Mouse (Mus musculus): ENCODE data around the gene Hacd4.
A peak's percentile ranks its signal among the peaks of the same experiment; 100 is the strongest.
"Not testable (repeated sequence)": the region's sequence is repeated elsewhere in the genome, so short reads cannot be mapped to it uniquely, and the experiment has no call there.

The Hacd4 gene

GRCm38 (mm10) chr4:88432412-88433024, 6.2 kb downstream of the Hacd4 start:
- no peak for DNase-seq (ENCODE audit: low spot score)

DNA sequence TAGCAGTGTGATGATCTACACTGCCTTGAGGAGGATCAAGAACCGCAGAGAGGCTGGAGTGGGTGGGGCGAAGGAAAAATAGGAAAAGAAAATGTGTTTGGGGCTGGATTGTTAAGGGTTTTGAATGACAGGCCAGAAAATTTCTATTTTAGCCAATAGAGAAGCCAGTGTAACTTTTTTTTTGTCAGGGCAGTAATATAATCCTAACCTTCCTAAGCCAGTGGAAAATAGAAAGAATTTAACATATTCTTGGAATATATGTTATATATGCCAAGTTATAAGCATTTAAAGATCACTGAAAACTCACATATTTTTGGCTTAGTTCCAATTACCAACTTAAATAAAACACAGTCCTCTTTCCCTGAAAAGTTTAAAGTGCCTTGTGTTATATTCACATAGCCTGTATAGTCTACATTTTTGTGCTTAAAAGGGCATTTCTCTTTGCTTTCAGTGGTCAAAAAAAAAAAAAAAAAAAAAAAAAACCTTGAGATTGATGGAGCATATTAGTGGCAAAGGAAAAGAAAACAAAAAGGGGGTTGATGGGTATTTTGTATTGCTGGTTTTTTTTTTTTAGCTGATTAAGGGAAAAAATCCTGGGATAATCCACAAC, 11.0 kb downstream of the Hacd4 start:
- no peak for DNase-seq (ENCODE audit: low spot score)

GRCm38 (mm10) chr4:88424563-88424962, 14.2 kb downstream of the Hacd4 start:
- no peak for DNase-seq (ENCODE audit: low spot score)

GRCm38 (mm10) chr4:88419378-88419777, 19.4 kb downstream of the Hacd4 start:
- DNase-seq (ENCODE audit: low spot score): no peak

DNA sequence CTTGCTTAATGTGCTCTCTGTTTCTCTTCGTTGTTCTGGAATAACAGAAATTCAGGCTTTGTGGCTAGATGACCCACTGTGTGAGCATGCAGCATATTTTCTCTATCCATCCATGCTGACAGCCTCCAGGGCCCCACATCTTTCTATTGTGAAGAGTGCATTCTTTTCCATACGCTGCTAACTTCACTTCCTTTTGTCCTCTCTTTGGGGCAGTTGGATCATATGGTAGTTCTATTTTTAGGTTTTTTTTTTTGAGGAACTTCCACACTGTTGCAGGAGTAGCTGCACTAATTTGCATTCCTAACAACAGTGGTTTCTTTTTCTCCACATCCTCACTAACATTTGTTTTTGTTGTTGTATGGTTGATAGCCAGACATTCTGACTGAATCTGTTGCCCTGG, 23.7 kb downstream of the Hacd4 start:
- no peak for DNase-seq (ENCODE audit: low spot score)

- no peak for DNase-seq (ENCODE audit: low spot score)
Measured at GRCm38 (mm10) chr4:88412331-88412730, 26.4 kb downstream of the Hacd4 start.

GRCm38 (mm10) chr4:88409279-88409678, 29.4 kb downstream of the Hacd4 start:
- DNase-seq (ENCODE audit: low spot score): no peak

- DNase-seq (ENCODE audit: low spot score): peak; percentile 27
Measured at GRCm38 (mm10) chr4:88406887-88407696, 31.6 kb downstream of the Hacd4 start.

DNA sequence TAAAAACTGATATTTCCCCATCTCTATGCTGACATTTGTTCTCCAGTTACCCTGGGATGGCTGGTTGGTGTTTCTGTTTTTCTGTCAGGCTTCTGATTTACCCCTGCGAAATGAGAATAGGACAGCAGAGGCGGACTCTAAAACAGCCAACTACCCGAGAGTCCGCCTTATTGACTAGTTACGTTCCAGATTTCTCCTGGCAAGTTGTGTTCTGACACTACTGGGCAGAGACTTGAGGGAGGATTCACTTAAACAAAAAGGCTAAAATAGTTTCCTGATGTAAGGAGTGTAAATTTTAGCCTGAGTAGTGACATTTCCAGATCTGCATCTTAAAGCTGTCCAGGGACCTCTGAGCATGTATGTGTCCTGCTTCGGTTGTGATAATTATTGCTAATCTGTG, 35.8 kb downstream of the Hacd4 start:
- no peak for DNase-seq (ENCODE audit: low spot score)

DNA sequence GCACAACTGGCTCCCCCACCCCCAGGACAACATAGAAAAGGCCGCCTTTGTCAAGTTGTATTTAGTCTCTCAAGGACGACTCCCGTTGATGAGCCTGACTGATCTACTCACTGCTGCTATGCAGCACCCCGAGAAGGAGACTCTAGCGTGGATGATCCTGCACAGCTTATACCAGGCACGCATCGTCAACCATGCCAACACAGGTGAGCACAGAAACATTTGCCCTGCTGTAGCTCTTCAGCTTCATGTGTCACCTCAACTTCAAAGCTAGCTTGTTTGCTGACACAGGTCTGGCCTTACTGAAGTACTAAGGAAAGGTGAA, 37.8 kb downstream of the Hacd4 start:
- no peak for DNase-seq (ENCODE audit: low spot score)

GRCm38 (mm10) chr4:88400302-88400991, 38.3 kb downstream of the Hacd4 start:
- DNase-seq (ENCODE audit: low spot score): no peak

DNA sequence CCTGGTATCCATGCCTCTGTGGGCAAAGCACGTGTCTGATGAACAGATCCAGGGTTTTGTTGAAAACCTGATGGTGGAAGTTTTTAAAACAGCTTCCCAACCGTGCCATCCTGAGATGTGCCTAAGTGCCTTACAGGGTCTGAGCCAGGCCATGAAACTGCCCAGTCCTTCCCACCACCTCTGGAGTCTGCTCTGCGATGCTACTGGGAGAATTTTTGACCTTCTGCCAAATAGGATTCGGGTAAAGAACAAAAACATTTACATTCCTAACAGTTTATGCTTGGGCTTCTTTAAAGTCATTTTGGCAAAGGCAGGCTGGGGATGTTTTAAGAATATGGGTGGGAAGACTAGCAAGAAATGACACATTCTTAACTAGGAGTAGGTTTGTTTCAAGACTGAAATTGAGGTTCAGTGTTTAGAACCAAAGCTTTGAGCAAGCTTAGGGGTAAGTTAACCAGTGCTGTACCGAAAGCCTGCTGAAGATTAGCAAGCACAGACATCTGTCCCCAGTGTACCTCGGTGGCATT, 41.7 kb downstream of the Hacd4 start:
- DNase-seq (ENCODE audit: low spot score): no peak

DNA sequence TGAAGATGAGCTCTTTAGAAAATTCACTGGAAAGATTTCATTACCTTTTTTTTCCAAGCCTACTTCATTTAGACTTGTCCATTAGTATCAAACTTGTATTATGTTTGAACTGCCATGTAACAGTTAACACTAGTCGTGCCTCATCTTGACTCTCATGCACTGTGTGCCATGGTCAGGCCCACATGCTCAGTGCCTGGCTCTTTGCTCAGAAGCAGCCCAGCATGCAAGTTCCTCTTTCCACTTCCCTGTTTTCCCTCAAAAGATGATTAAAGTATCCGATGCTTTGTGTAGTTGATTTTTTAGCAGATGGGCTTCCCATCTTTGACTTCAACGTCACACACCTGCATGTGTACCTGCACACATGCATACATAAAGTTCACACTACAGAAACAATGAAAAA, 43.0 kb downstream of the Hacd4 start:
- no peak for DNase-seq (ENCODE audit: low spot score)

GRCm38 (mm10) chr4:88390596-88390995, 48.1 kb downstream of the Hacd4 start:
- DNase-seq (ENCODE audit: low spot score): not testable (repeated sequence)

GRCm38 (mm10) chr4:88390036-88390435, 48.7 kb downstream of the Hacd4 start:
- DNase-seq (ENCODE audit: low spot score): no peak

DNA sequence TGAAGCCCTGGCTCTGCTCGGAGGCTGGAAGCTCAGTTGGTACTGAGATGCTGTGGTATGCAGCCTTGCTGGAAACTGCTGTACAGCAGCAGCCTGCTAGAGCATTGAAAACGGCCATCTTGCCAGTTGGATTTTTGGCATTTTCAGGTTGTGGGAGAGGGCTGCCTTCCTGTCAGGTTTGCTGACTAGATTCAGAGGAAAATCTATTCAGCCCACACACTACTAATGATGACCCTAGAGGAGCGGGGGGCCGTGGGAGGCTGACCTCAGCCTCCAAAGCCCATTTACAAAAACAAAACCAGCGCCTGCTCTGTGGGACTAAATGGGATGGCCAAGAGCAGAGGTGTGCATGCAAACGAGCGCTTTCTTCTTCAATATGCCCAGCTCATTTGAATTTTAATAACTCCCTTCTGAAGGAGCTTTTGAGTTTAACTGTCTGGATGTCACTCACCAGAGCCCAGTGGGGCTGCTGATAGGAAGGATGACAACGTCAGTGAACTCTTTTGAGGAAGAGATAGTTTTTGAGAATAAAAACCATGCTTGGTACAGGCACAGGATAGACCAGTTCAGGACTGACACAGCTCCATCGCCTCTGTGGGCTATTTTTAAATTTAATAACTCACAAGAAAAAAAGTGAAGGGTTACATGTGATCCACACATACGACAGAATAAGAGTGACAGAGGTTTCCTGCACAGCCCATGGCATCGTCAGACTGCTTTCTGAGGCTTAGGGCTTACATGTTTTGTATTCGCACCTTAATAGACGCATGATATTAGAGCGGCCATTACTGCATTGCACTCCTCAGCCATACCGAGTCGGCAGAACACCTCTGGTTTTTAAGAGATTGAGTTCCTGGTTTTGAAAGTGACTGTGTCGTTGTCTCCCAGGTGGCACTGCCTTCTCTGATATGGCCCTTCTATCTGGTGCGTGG, 66.2 kb downstream of the Hacd4 start:
- DNase-seq (ENCODE audit: low spot score): no peak

DNA sequence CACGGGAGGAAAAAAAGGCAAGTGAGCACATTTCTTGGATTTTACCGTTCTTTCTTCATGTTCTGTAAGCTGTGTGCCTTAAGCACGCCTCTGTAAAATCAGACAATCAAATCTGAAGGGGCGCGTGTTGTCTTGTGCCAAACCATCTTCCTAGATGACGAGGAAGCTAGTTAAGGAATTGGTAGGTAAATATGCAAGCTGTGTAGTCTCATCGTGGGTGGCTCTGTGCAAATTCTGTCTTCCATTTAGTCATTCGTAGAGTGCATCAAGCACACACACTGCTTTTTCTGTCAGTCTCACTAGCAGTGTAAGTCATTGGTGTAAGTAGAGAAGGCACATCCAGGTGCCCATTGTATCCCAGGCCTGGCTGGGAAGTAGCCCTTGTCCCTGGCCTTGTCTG, 67.9 kb downstream of the Hacd4 start:
- DNase-seq (ENCODE audit: low spot score): no peak

- DNase-seq (ENCODE audit: low spot score): no peak
Measured at GRCm38 (mm10) chr4:88369951-88370350, 68.8 kb downstream of the Hacd4 start.

DNA sequence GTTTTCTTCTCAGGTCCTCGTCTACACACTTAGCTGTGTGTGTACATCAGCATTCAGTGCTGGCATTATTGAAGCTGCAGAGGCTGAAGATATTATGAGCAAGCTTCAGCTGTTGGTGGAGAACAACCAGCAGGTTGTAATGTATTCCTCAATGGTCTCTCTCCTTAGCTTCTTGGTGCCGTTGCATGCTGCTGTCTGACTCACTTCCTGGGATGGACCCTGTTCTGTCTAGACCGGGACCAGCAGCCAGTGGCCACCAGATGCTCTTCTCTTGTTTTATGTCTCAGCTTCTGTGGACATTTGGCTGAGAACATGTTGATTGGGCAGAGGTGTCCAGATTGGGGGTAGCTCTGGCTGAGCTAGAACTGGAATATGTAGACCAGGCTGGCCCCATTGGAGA, 81.3 kb downstream of the Hacd4 start:
- no peak for DNase-seq (ENCODE audit: low spot score)

- DNase-seq (ENCODE audit: low spot score): peak; percentile 59
Measured at GRCm38 (mm10) chr4:88356652-88357051, 82.1 kb downstream of the Hacd4 start.

DNA sequence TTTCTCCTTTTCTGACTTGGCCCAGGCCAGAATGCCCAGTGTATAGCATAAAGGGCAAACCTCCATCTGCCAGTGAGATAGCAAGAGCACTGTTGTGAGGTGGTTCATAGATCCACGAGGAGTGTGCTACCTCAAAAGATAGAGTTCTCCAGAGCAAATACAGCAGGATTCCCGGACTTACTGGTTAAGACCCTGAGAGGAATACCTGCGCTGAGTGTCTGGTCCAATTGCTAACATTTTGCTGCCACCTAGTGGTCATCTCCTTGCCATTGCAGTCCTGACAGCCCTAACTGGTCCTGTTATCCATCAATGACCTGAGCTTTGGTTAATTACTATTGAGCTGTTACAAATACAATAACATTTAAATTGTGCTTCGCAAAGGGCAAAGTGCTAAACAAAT, 87.8 kb downstream of the Hacd4 start:
- DNase-seq (ENCODE audit: low spot score): peak; percentile 95
